In genomic region chr6:122702480-122703124, GRCm38 (mm10) we compare ENCODE assay signal across 7 mouse cellular contexts. TPM values are rescaled to one million over a fixed set of nuclear protein-coding genes. Genes with fewer than 3 reads are reported as not detected.
DNase-seq lines count a peak whose midpoint lies in the region; ATAC-seq and TF ChIP-seq lines count a peak whose summit lies in the region.

No protein-coding gene starts in this region.

- H3K4me3 ChIP-seq in intestine, embryonic 14.5 days (ENCODE audit: low read depth, low read length) = peak overlapping the region; percentile 28
- 0 out of 4 replicates have a peak overlapping the region, but pooled peaks of 1 of the 2 experiments have one; percentile 9 for H3K4me3 ChIP-seq in liver, embryonic 14.5 days (ENCODE audit: insufficient read depth in 1 of 2, low read depth in 2 of 2, low read length in 2 of 2)
- no peak overlapping the region for H3K4me3 ChIP-seq in neural tube, embryonic 14.5 days (ENCODE audit: low read depth, low read length)

- no peaks in the 10 kb centered on the region for H3K27me3 ChIP-seq in intestine, embryonic 14.5 days (replicated peaks; ENCODE audit: control insufficient read depth, insufficient read depth, low read length)
- peaks cover 2% of the 10 kb centered on the region; the same call in 1 of the 2 replicates for H3K27me3 ChIP-seq in liver, embryonic 14.5 days (ENCODE audit: control insufficient read depth, insufficient read depth, low read length)
- no peaks in the 10 kb centered on the region for H3K27me3 ChIP-seq in neural tube, embryonic 14.5 days (ENCODE audit: control insufficient read depth, insufficient read depth, low read length)

- peak; percentile 79 for ATAC-seq in intestine, embryonic 14.5 days (replicated peaks; ENCODE audit: low FRiP score, low TSS enrichment, low read depth)
- no peak for ATAC-seq in liver, embryonic 14.5 days (ENCODE audit: insufficient read depth)
- peak; percentile 86 for ATAC-seq in neural tube, embryonic 14.5 days (ENCODE audit: low read depth)

- peak overlapping the region; percentile 77 for H3K27ac ChIP-seq in intestine, embryonic 14.5 days (ENCODE audit: low read depth)
- H3K27ac ChIP-seq in liver, embryonic 14.5 days = no peak overlapping the region
- H3K27ac ChIP-seq in neural tube, embryonic 14.5 days (ENCODE audit: low read depth, low read length) = peak overlapping the region; percentile 57

- H3K9ac ChIP-seq in intestine, embryonic 14.5 days (ENCODE audit: low read length) = peak overlapping the region; percentile 46
- no peak overlapping the region for H3K9ac ChIP-seq in liver, embryonic 14.5 days (replicated peaks)
- H3K9ac ChIP-seq in neural tube, embryonic 14.5 days (replicated peaks; ENCODE audit: low read depth, low read length) = no peak overlapping the region

- WGBS in intestine, embryonic 14.5 days = 7% methylated on average over 20 of the region's 20 CpGs
- 17% methylated on average over 20 of the region's 20 CpGs for WGBS in liver, embryonic 14.5 days (ENCODE audit: insufficient replicate concordance)
- WGBS in neural tube, embryonic 14.5 days = 4% methylated on average over 20 of the region's 20 CpGs

- TF ChIP-seq CTCF in liver, embryonic 14.5 days (IDR thresholded peaks at IDR 0.05; ENCODE audit: low read depth) = no peak

- H3K4me1 ChIP-seq in intestine, embryonic 14.5 days (replicated peaks; ENCODE audit: control insufficient read depth, insufficient read depth, low read length) = peaks cover 6% of the 10 kb centered on the region; the same call in 1 of the 2 replicates
- peaks cover 0 to 2% of the 10 kb centered on the region in 2 experiments; a peak in 1 of 4 replicates for H3K4me1 ChIP-seq in liver, embryonic 14.5 days (replicated peaks; ENCODE audit: control insufficient read depth in 2 of 2, insufficient read depth in 2 of 2, low read length in 1 of 2)
- no peaks in the 10 kb centered on the region for H3K4me1 ChIP-seq in neural tube, embryonic 14.5 days (ENCODE audit: control insufficient read depth, insufficient read depth, low read length)

- no peaks in the 10 kb centered on the region for H3K9me3 ChIP-seq in intestine, embryonic 14.5 days (ENCODE audit: control insufficient read depth, low read length)
- no peaks in the 10 kb centered on the region for H3K9me3 ChIP-seq in liver, embryonic 14.5 days (ENCODE audit: control insufficient read depth, low read length)
- H3K9me3 ChIP-seq in neural tube, embryonic 14.5 days (ENCODE audit: control insufficient read depth, low read length) = no peaks in the 10 kb centered on the region

- no peaks in the 10 kb centered on the region for H3K36me3 ChIP-seq in intestine, embryonic 14.5 days (ENCODE audit: control insufficient read depth, insufficient read depth, low read length)
- no peaks in the 10 kb centered on the region for H3K36me3 ChIP-seq in liver, embryonic 14.5 days (replicated peaks; ENCODE audit: control insufficient read depth, insufficient read depth, low read depth)
- H3K36me3 ChIP-seq in neural tube, embryonic 14.5 days (ENCODE audit: control insufficient read depth, insufficient read depth, low read length) = no peaks in the 10 kb centered on the region

- peak; percentile 95 for DNase-seq in NIH3T3 (ENCODE audit: low read depth)
- DNase-seq in adrenal gland, postnatal 10 days = peak; percentile 72
- peak; percentile 25 for DNase-seq in forelimb bud, embryonic 11.5 days (ENCODE audit: low read depth, low spot score)
- peak; percentile 77 for DNase-seq in intestine, embryonic 14.5 days (ENCODE audit: low spot score)
- no peak for DNase-seq in liver, embryonic 14.5 days (ENCODE audit: low read depth in 3 of 3, low spot score in 3 of 3)
- DNase-seq in thymus, postnatal 10 days (ENCODE audit: low spot score in 2 of 2) = no peak

- TF ChIP-seq EP300 in liver, embryonic 14.5 days (IDR thresholded peaks at IDR 0.05; ENCODE audit: low read depth) = no peak

- H3K4me2 ChIP-seq in intestine, embryonic 14.5 days (ENCODE audit: low read length) = peak overlapping the region; percentile 56
- peak overlapping the region; percentile 6 for H3K4me2 ChIP-seq in liver, embryonic 14.5 days (ENCODE audit: low read depth)
- peak overlapping the region; percentile 45 for H3K4me2 ChIP-seq in neural tube, embryonic 14.5 days (ENCODE audit: low read depth, low read length)

RNA-seq across cellular contexts. Expression of gene Nanog, which starts 4.7 kb away (rescaled TPM):
- not detected for total RNA-seq in adrenal gland, postnatal 10 days (2021)
- polyA plus RNA-seq in intestine, embryonic 14.5 days (2014; fragmentation: Nextera tagmentation; extraction: Ambion mirVana) = 0.15 and 0.17 TPM in 2 replicates
- polyA plus RNA-seq in liver, embryonic 14.5 days (2012; rRNA removed) = 0.01 TPM in 1 of 2 replicates, not detected in the other
- polyA plus RNA-seq in liver, embryonic 14.5 days (2014; fragmentation: Nextera tagmentation; extraction: Ambion mirVana) = not detected in 2 replicates
- 0.29 and 0.30 TPM in 2 replicates for polyA plus RNA-seq in neural tube, embryonic 14.5 days (2014; fragmentation: Nextera tagmentation; extraction: Ambion mirVana)

Comparison
In these comparisons a context has a peak if more than half of its experiments do, and no peak if none do; other contexts are left out.
1. DNase-seq: peak in NIH3T3 (single experiment), adrenal gland, postnatal 10 days (single experiment), forelimb bud, embryonic 11.5 days (single experiment) and intestine, embryonic 14.5 days (single experiment); none in liver, embryonic 14.5 days (0 of 3) and thymus, postnatal 10 days (0 of 2).
2. H3K4me2 ChIP-seq: peak in every context shown above with its lines; median percentile 56 in intestine, embryonic 14.5 days; 45 in neural tube, embryonic 14.5 days; 6 in liver, embryonic 14.5 days.